Mouse (Mus musculus) CD8-positive naive resting alpha-beta T cell, adult 57 days (primary cell): ENCODE measurements around the gene Spty2d1. TPM values are rescaled to one million over a fixed set of nuclear protein-coding genes. Genes with fewer than 3 reads are reported as not detected.

ENCODE experiments used
- total RNA-seq: library from RNA; stranded (reverse); gene quantifications from one replicate; pipeline ENCODE4 v1.2.4, GENCODE M21; 2023

Gene Spty2d1
- total RNA-seq, result 66.1 TPM

DNA sequence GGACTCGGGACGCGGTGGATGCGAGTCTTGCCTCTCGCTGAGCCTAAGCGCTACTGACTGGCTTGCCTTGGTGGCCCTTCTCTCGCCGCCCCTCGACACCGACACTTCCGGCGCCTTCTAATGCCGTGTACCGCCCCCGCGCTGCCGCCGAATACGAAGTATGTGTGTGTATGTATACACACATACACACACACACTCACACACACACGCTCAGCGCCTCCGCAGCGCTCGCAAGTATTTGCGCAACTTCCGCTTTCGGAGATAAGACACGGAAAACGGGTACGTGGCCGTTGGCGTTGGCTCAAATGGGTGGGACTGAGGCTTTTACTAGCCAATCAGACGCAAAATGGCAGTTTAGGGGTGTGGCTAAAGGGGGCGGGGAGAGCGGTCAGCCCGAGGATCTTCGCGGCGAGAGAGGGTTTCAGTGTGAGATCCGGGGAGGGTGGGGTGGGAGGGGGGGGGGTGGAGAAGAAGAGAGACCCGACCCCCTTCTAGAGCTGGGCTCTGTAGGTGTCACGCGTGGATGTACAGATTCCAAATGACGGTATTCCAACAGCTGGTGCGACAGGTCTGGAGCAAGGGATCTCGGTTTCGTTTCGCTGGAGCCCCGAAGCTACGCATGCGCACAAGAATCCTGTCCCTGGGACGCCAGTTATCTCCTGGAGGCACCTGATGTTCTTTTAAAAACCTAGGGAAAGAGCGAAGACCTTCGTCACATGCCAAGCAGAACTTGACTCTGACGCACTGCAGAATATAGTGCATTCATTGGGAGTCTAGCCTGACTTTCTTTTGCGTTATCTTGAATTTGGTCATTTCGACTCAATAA is at the start of gene Spty2d1:
Gene Spty2d1 (minus strand): TSS at position 244 of the 826 bp plus-strand sequence.

DNA sequence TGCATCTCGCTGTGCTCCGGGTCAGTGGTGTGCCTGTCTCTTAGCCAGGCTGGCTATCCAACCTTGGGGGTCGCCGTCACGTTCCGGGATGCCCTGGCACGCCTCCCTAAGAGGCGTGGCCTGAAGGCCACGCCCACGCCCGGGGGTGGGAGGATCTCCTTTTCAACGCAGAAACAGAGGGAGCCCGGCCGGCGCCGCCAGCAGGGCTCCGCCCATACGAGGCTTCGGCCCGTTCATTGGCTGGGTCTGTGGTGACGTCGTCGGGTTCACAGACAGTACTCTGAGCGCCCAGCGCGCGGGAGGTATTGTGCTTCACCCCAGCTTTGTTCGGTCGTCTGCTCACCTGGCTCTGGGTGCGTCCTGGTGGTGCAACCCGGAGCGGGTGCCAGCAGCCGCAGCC is 42.2 kb upstream of the Spty2d1 start, which contains the start of gene Tmem86a:
Gene Tmem86a (plus strand): TSS at position 236 of the 400 bp plus-strand sequence.

DNA sequence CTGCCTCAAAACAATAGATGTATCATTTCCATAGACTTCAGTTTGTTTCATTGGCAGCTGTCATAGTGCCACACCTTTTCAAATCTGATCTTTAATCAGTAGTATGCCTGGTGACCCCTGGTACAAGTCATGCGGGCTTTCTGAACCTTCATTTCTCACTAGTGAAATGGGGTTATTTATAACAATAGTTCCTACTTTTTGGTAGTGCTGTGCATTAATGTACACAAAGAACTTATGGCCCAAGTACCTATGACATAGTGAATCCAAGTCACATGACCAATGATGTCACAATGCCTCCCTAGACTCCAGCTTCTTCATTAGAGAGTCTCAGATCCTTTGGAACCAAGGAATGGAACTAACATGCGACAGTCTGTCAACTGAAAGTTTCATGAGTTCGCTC is 24.9 kb downstream of the Spty2d1 start, which contains the start of gene Gm9999:
Gene Gm9999 (plus strand): TSS at position 301 of the 400 bp plus-strand sequence.

DNA sequence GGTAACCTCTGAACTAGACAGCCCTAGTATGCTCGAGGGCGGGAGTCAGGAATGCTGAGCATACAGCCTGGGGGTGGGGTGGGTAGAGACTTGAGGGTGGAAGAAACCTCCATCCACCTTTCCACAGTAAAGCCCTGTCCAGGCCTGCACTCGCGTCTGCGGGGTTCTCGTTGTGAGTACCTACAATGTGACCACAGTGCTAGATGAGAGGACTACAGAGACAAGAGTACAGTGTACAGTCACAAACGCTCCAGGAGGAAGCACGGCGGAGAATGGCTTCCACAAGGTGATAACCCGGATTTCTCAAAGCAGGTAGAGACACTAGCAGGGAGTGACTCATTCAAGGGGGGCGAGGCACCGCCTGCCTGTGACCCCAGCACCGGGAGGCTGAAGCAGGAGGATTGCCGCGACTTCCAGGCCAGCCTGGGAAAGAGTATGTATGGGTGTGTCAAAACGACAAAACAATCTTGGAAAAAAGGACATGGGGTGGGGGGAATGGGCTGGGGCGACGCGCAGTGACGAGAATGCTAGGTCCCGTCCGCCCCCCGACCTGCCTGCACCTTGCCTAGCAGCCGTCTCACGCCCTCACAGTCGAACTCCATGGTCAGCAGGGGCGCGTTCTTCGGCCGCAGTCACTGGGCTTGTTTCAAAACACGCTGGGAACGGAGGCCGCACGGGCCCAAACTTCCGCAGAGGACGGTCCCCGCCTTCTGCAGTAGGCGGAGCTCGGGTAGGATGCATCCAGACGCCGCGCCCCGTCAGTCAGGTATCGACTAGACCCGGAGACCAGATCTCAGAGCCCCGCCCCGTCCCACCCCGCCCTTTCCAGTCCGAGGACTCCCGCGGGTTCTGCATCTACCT is 50.1 kb downstream of the Spty2d1 start, which contains the start of gene Uevld:
Gene Uevld (minus strand): TSS at position 697 of the 861 bp plus-strand sequence.

Other genes starting within 250 kb of the Spty2d1 start
- 40.6 TPM for gene Hps5, start 212.3 kb downstream of the Spty2d1 start, total RNA-seq
- 52.7 TPM for gene Gtf2h1, start 212.3 kb downstream of the Spty2d1 start, total RNA-seq
- gene Ldha, start 166.9 kb downstream of the Spty2d1 start, total RNA-seq, result 212 TPM
- not detected for gene Ldhc, start 147.2 kb downstream of the Spty2d1 start, total RNA-seq
- 54.3 TPM for gene Tsg101, start 88.4 kb downstream of the Spty2d1 start, total RNA-seq
- gene Uevld, start 49.9 kb downstream of the Spty2d1 start, total RNA-seq, result 4.4 TPM
- gene Gm9999, start 24.8 kb downstream of the Spty2d1 start, total RNA-seq, result not detected
- 4.3 TPM for gene Tmem86a, start 42.2 kb upstream of the Spty2d1 start, total RNA-seq
- gene Ptpn5, start 125.3 kb upstream of the Spty2d1 start, total RNA-seq, result not detected
- not detected for gene Mrgpra6, start 196.5 kb upstream of the Spty2d1 start, total RNA-seq
- not detected for gene Mrgpra9, start 244.4 kb upstream of the Spty2d1 start, total RNA-seq